Mouse (Mus musculus) spleen, postnatal 10 days (tissue): ENCODE data around the gene Zc3hc1.
"Not testable (repeated sequence)": the region's sequence is repeated elsewhere in the genome, so short reads cannot be mapped to it uniquely, and the experiment has no call there.

Experiments
- DNase-seq, 2 experiments: peaks; one replicate each; pipeline ENCODE4 v3.0.0; 2021 to 2022; ENCODE audit warnings: low spot score in 2 of 2

Gene Zc3hc1

DNA sequence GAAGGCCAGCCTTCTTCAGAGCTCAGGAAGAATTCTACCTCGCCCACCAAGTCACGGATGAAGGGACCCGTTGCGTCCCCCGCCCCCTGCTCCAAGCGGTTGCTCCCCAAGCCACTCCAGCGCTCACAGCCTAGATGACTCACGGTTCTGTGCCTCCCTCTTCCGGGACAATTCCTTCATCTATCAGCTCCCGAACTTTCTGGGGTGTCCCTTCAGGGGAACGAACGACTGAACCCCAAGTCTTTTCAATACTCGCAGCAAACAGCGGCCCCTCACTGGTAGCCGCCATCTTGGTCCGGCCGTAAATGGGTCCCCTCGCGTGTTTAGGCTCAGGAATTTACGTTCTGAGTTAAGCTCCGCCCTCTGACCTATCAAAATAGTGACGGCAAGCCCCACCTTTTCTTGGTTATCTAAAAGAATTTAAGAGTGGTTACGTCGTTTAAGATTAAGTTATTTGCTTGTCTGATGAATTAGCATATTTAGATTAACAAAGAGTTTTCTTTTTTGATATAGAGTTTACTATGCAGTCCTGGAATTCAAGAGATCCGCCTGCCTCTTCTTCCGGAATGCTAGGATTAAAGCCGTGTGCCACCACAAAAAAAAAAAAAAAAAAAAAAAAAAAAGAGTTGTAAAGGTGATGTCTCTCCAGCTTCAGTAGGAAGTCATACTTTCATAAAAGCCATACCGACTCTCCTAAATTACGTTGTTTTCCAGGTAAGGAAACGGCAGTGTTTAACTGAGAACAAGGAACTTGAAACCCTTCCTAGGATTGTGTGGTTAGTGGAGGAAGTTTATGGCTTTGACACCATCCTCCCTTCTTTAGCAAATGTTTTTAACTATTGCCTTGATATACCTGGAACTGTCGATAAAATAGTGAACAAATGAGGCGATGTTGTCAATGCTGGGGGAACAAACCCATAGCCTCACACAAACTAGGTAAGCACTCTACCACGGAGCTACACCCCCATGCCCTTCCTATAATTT is at the start of gene Zc3hc1:
Gene Zc3hc1 (minus strand): TSS at position 315 of the 984 bp plus-strand sequence.
- peak; percentile 78 to 87 for DNase-seq

DNA sequence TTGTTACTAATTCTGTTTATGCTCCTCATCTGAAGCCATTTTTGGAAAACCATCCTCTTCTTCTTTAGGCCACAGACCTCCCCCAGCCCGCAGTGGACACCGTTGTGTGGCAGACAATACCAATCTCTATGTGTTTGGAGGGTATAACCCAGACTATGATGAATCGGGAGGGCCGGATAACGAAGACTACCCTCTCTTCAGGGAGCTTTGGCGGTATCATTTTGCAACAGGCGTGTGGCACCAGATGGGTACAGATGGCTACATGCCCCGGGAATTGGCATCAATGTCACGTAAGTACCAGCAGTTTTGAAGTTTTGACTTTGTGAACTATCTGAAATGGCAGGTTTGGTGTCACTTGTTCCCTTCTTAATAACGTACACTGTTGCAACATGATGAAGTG is 48.7 kb upstream of the Zc3hc1 start:
- DNase-seq, result no peak

- DNase-seq, result no peak
Measured at GRCm38 (mm10) chr6:30437054-30437453, 46.2 kb upstream of the Zc3hc1 start.

DNA sequence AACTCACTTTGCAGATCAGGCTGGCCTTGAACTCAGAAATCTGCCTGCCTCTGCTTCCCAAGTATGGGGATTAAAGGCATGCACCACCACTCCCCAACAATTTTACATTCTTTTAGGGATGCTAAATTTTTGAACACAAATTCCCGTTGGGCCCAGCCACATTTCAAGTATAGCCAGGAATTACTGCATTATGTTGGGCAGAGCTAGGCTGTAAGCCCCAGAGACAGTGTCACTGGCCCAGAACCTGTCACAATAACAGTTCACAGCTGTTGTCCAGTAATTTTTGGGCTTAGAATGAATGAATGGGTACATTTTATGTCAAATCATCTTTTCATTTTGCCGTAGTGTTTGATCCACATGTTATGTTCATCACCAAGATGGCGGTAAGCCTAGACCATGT is 45.6 kb upstream of the Zc3hc1 start:
- no peak for DNase-seq

DNA sequence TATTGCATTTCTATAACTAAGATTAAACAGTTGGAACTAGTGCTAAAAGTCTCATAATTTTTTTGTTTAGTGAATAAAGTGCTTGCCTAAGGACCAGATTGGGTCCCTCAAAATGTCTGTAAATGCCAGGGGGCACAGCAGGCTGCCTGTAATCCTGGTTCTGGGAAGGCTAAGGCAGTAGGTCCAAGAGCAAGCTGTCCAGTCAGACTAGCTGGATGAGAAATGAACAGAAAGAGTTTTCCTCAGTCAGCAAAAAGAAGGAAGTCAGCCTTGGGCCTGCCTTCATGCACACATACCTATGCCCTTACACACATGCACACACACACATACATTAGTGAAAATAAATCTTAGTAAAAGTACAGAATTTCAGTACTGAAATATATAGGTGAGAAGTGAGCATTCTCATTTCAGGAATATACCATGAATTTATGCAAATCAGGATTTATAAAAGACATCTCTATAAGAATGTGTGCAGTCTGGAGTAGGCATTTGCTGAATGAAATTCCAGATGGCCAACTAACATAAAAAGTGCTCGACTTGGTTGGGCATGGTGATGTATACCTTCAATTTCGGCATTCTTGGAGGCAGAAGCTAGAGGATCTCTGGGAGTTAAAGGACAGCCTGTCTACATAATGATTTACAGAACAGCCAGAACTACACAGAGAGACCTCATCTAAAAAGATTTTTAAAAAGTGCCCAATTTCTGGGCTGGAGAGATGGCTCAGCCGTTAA is 41.8 kb upstream of the Zc3hc1 start:
- no peak for DNase-seq

DNA sequence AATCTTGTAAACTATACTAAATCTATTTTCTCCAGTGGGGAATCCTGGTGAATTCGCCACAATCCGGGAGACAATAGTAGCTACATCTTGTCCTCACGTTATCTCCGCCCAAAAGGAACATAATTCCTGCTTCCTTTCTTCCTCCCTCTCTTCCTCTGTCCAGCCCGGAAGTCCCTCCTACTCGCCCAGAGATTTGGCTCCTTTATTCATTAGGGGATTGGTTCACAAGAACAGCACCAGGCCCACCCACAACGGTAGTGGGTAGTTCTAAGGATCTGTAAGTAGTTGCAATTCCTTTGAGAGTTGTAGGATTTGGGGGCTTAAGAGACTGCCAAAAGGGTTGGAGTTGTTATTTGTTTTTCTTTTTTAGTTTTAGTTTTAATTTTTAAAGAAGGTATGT is 26.0 kb upstream of the Zc3hc1 start:
- DNase-seq, result no peak

DNA sequence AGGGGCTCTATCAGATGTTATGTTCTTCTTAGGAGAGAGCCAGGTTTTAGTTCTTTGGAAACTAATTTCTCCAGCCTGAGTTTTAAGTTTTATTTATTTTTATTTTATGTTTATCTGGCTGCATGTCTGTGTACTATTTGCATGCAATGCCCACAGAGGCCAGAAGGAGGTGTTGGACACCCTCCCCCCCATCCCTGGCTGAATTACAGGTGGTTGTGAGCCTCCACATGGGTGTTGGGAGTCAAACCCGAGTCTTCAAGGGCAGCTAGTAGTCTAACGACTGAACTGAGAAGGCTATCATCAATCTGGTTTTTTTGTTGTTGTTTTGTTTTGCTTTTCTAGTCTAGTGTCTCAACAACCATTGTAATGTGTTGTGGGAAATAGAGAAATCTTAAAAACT is 25.3 kb upstream of the Zc3hc1 start:
- no peak for DNase-seq

DNA sequence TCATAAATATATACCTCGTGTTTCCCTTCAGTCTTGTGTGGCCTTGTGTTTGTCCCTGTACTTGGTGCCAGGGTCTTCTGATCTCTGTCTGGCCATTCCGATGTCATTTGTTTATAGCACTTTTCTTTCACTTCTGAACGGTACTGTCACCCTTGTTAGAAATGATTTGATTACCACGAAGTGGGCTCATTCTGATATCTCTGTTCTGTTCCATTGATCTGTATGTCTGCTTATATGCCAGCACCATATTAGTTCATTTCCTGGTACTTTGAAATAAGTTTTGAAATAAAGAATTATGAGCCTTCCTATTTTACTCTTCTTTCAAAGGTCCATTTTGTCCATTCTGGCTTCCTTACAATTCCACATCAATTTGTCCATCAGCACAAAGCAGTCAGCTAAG is 20.5 kb upstream of the Zc3hc1 start:
- no peak for DNase-seq

- DNase-seq, result no peak
Measured at GRCm38 (mm10) chr6:30409399-30410093, 18.7 kb upstream of the Zc3hc1 start.

DNA sequence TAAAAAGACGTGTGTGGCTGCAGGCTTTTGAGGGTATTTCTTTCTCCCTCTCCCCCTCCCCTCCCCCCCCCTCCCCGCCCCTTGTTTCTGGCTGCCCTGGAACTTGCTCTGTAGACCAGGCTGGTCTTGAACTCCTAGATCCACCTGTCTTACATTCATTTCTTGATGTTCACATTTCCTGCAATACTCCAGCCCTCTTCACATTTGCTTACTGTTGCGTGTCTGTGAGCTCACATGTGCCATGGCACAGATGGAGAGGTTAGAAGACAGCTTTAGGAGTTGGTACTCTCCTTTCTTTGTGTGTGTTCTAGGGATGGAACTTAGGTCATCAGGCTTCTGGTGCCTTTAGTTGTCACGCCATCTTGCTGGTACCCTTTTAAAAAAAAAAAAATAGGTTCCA is 17.4 kb upstream of the Zc3hc1 start:
- DNase-seq, result no peak

GRCm38 (mm10) chr6:30404671-30405070 is 13.8 kb upstream of the Zc3hc1 start:
- DNase-seq, result no peak

DNA sequence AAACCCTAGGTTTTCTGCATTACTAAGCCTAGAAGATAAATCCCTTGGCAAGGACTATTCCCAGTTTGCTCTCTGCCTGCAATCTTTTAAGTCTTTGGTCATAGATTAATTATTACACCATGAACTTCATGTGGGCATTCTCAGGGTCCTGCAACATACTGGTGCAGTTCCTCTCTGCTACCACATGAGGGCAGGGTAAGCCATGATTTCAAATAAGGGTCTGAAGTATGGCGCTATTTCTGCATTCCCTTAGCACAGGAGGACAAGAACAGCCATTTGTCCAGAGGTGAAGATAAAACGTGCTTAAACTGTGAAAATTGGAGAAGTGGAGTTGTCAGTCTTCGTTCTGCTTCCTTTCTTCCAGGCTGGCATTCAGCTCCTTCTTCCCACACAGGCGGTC is 12.6 kb upstream of the Zc3hc1 start:
- peak; percentile 37 to 69 for DNase-seq

DNA sequence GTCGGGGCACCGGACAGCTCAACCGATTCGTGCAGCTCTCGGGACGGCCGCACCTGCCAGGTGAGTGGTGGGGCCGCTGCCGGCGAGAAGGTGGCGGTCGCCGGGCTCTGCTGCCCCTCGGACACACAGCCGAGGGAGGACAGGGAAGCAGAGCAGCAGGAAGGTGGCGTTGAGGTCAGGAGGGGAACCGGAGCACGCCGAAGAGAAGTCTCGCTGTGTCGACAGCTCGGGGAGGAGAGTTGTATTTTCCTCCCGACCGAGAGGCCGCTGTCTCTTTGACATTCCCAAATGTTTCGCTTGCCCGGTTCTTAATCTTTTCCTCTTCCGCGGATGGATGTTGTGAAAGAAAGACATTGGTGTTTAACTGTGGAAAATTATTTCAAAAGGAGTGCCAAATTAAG is 11.3 kb upstream of the Zc3hc1 start:
- DNase-seq, result peak in 1 of 2 experiments; percentile 63

- DNase-seq, result peak; percentile 98
Measured at GRCm38 (mm10) chr6:30401308-30402015, 10.6 kb upstream of the Zc3hc1 start, which contains the start of gene Klhdc10. Klhdc10 (plus strand) TSS chr6:30401868.

- DNase-seq, result no peak
Measured at GRCm38 (mm10) chr6:30400716-30401115, 9.9 kb upstream of the Zc3hc1 start.

- no peak for DNase-seq
Measured at GRCm38 (mm10) chr6:30400146-30400545, 9.3 kb upstream of the Zc3hc1 start.

DNA sequence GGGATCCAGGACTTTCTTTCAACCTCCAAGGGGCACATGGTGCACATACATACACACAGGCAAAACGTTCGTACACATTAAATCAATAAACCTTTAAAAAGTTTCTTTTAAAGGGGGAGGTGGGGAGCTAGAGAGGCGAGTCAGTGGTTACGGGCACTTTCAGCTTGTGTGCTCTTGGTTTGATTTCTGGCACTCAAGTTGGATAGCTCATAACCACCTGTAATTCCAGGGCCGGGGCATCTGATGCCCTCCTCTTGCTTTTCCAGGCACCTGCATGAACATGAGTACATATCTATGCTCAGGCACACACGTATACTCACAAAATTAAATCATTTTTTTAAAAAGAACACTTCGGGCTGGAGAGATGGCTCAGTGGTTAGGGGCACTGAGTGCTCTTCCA is 1.2 kb upstream of the Zc3hc1 start:
- no peak for DNase-seq

- DNase-seq, result not testable (repeated sequence)
Measured at GRCm38 (mm10) chr6:30390271-30390670, 557 bp downstream of the Zc3hc1 start.

GRCm38 (mm10) chr6:30381116-30381515 is 9.7 kb downstream of the Zc3hc1 start:
- DNase-seq, result peak in 1 of 2 experiments; percentile 33

DNA sequence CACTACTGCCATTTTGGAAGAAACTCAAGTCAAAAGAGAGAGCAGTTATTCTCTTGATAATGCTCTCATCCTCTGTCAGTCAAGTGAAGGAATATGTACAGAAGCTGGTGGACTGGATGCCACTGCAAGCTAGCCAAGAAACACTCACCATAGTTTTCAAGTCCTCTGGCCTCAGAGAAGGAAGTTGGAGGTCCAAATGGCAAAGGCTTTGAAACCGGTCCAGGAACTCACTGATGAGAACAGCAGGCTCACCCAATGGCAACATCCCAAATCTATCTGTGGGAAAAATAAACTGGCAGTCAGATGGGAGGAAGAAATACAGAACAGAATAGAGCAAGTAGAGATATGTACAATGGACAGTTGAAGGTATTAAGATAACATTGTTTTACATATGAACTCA is 15.0 kb downstream of the Zc3hc1 start:
- no peak for DNase-seq

GRCm38 (mm10) chr6:30374731-30375510 is 15.9 kb downstream of the Zc3hc1 start:
- DNase-seq, result no peak
